Mouse (Mus musculus) embryonic facial prominence, embryonic 11.5 days (tissue): ENCODE results near the gene Rab13. TPM values are rescaled to one million over a fixed set of nuclear protein-coding genes. Genes with fewer than 3 reads are reported as not detected.

Source experiments
- ATAC-seq: fragments of 200-750 bp; cut with Nextera tagmentation; replicated peaks from 2 replicates; pipeline ENCODE4 v1.8.0; 2017; ENCODE audit warnings: low read depth; ENCODE audit not compliant: insufficient number of reproducible peaks, low FRiP score, low TSS enrichment
- DNase-seq: peaks from one replicate; pipeline ENCODE4 v3.0.0-alpha.2; 2015; ENCODE audit warnings: low spot score
- H3K27ac ChIP-seq: fragments of 300-500 bp; sonication (generic); replicated peaks from 2 replicates; pipeline ENCODE4 v1.5.1; 2014; ENCODE audit warnings: mild to moderate bottlenecking, low read depth, low read length, control low read depth
- H3K27me3 ChIP-seq: fragments of 300-500 bp; sonication (generic); 2 replicates; pipeline ENCODE4 v1.6.1; 2014; ENCODE audit warnings: mild to moderate bottlenecking, low read length, moderate library complexity, mixed read lengths; ENCODE audit not compliant: control insufficient read depth, insufficient read depth
- H3K36me3 ChIP-seq: fragments of 300-500 bp; sonication (generic); replicated peaks from 2 replicates; pipeline ENCODE4 v1.6.1; 2014; ENCODE audit warnings: low read depth, mild to moderate bottlenecking, low read length, moderate library complexity, mixed read lengths; ENCODE audit not compliant: control insufficient read depth, insufficient read depth
- H3K4me1 ChIP-seq: fragments of 300-500 bp; sonication (generic); 2 replicates; pipeline ENCODE4 v1.6.1; 2014; ENCODE audit warnings: low read length, mixed read lengths; ENCODE audit not compliant: control insufficient read depth, insufficient read depth
- H3K4me2 ChIP-seq: fragments of 300-500 bp; sonication (generic); 2 replicates; pipeline ENCODE4 v1.6.1; 2014; ENCODE audit warnings: low read depth, mild to moderate bottlenecking, control low read depth, low read length, moderate library complexity
- H3K4me3 ChIP-seq: fragments of 300-500 bp; sonication (generic); 2 replicates; pipeline ENCODE4 v1.5.1; 2014; ENCODE audit warnings: low read depth, low read length, control low read depth
- H3K9ac ChIP-seq: fragments of 300-500 bp; sonication (generic); replicated peaks from 2 replicates; pipeline ENCODE4 v1.6.1; 2014; ENCODE audit warnings: mild to moderate bottlenecking, control low read depth, low read length
- H3K9me3 ChIP-seq: fragments of 300-500 bp; sonication (generic); replicated peaks from 2 replicates; pipeline ENCODE4 v1.6.1; 2016; ENCODE audit warnings: mild to moderate bottlenecking, low read length, inconsistent platforms, mixed read lengths; ENCODE audit not compliant: control insufficient read depth
- WGBS: fragments of 180-500 bp; shearing (Covaris S2); extraction: QIAGEN DNeasy Blood & Tissue Kit; methylation state at CpG from one replicate; pipeline ENCODE4 v1.1.7; 2014; 5-methylcytosine and 5-hydroxymethylcytosine counted together
- microRNA-seq: library from miRNA; unstranded; fragments of <30 nt; microRNA quantifications from one replicate; pipeline ENCODE4, GENCODE M21; 2016; ENCODE audit warnings: borderline number of aligned reads
- polyA plus RNA-seq: library from polyadenylated mRNA; unstranded; fragments of >200 nt; fragmentation: Nextera tagmentation; extraction: Ambion mirVana; gene quantifications from 2 replicates; pipeline ENCODE4 v1.2.1, GENCODE M21; 2014

Rab13 gene
- polyA plus RNA-seq, 1 experiment from 2014 or later, result 14.7 TPM

- H3K4me3 ChIP-seq, result no peak overlapping the region
- no peaks in the 10 kb centered on the region for H3K4me1 ChIP-seq
- H3K27me3 ChIP-seq, result no peaks in the 10 kb centered on the region
- no peak overlapping the region for H3K9ac ChIP-seq
- H3K9me3 ChIP-seq, result no peaks in the 10 kb centered on the region
- 88% methylated on average over 11 of the region's 11 CpGs for WGBS
- H3K36me3 ChIP-seq, result peaks cover 2% of the 10 kb centered on the region
- ATAC-seq (no peak), DNase-seq (no peak)
- no peak overlapping the region for H3K4me2 ChIP-seq
- no peak overlapping the region for H3K27ac ChIP-seq
Measured at GRCm38 (mm10) chr3:90275286-90275685, 61.8 kb downstream of the Rab13 start.

Small RNA genes lying within 50 kb of the gene (microRNA-seq; reads per million reads assigned to microRNA genes)
- not detected for gene Mir7012

Other genes with a start within 250 kb of the Rab13 start
- 201 and 207 TPM in 2 replicates for gene Hax1, start 214.9 kb upstream of the Rab13 start, polyA plus RNA-seq
- gene 4933434E20Rik, start 162.1 kb upstream of the Rab13 start, polyA plus RNA-seq, result 171 and 176 TPM in 2 replicates
- 221 and 227 TPM in 2 replicates for gene Ubap2l, start 161.1 kb upstream of the Rab13 start, polyA plus RNA-seq
- gene Tpm3, start 141.0 kb upstream of the Rab13 start, polyA plus RNA-seq, result 551 and 574 TPM in 2 replicates
- 0.42 and 0.45 TPM in 2 replicates for gene Nup210l, start 109.6 kb upstream of the Rab13 start, polyA plus RNA-seq
- gene Rps27, start within 50 bp of the Rab13 start, polyA plus RNA-seq, result 1,115 and 1,319 TPM in 2 replicates
- gene Jtb, start 17.9 kb downstream of the Rab13 start, polyA plus RNA-seq, result 94.4 and 103 TPM in 2 replicates
- gene Creb3l4, start 29.8 kb downstream of the Rab13 start, polyA plus RNA-seq, result 7.7 and 9.9 TPM in 2 replicates
- 48.7 and 49.1 TPM in 2 replicates for gene Slc39a1, start 34.5 kb downstream of the Rab13 start, polyA plus RNA-seq
- 10.8 and 12.5 TPM in 2 replicates for gene Crtc2, start 40.5 kb downstream of the Rab13 start, polyA plus RNA-seq
- gene Dennd4b, start 51.5 kb downstream of the Rab13 start, polyA plus RNA-seq, result 2.6 and 2.9 TPM in 2 replicates
- gene Gatad2b, start 79.5 kb downstream of the Rab13 start, polyA plus RNA-seq, result 12.6 TPM in 2 replicates
- 15.3 and 16.8 TPM in 2 replicates for gene Slc27a3, start 176.2 kb downstream of the Rab13 start, polyA plus RNA-seq
- 31.7 and 32.1 TPM in 2 replicates for gene Ints3, start 219.9 kb downstream of the Rab13 start, polyA plus RNA-seq